Mouse (Mus musculus): ENCODE measurements around the gene Cd47. TPM values are rescaled to one million over a fixed set of nuclear protein-coding genes. Genes with fewer than 3 reads are reported as not detected.

Cd47 gene
- polyA plus RNA-seq, 1 experiment = 79.4 TPM

GRCm38 (mm10) chr16:49858161-49858906, 58.0 kb downstream of the Cd47 start:
- TF ChIP-seq POLR2A (IDR thresholded peaks at IDR 0.05; ENCODE audit: insufficient read length, low read depth) (no peak), CEBPB (IDR thresholded peaks at IDR 0.05; ENCODE audit: insufficient read depth, poor library complexity, severe bottlenecking) (no peak), SRF (IDR thresholded peaks at IDR 0.05; ENCODE audit: control insufficient read depth, insufficient read length, low read depth) (no peak), POLR2AphosphoS2 (IDR thresholded peaks at IDR 0.05; ENCODE audit: insufficient read length, low read depth) (no peak), TCF3 (IDR thresholded peaks at IDR 0.05; ENCODE audit: insufficient read length, low read depth) (no peak), REST (IDR thresholded peaks at IDR 0.05; ENCODE audit: insufficient read depth, insufficient read length) (no peak), MYOD1 (IDR thresholded peaks at IDR 0.05; ENCODE audit: control insufficient read depth in 1 of 3, insufficient read length in 2 of 3, low read depth in 2 of 3) (no peak), TCF12 (IDR thresholded peaks at IDR 0.05; ENCODE audit: insufficient read depth, poor library complexity, severe bottlenecking) (no peak), MYOG (IDR thresholded peaks at IDR 0.05; ENCODE audit: control insufficient read depth in 1 of 3, insufficient read depth in 1 of 3, insufficient read length in 2 of 3, low read depth in 2 of 3) (no peak), MAX (IDR thresholded peaks at IDR 0.05; ENCODE audit: low read depth) (no peak), E2F4 (IDR thresholded peaks at IDR 0.05; ENCODE audit: insufficient read depth) (no peak), USF1 (IDR thresholded peaks at IDR 0.05; ENCODE audit: low read depth) (no peak)
- H3K4me3 ChIP-seq = peak overlapping the region; percentile 63
- H3ac ChIP-seq (ENCODE audit: control insufficient read depth, insufficient read length) = no peak overlapping the region
- H3K79me2 ChIP-seq (ENCODE audit: control insufficient read depth, insufficient read depth) = peaks cover 72% of the 10 kb centered on the region
- peaks cover 9% of the 10 kb centered on the region for H3K36me3 ChIP-seq (ENCODE audit: control insufficient read depth, insufficient read depth)
- no peaks in the 10 kb centered on the region for H3K27me3 ChIP-seq (ENCODE audit: control insufficient read depth, insufficient read depth, insufficient read length)
- H3K4me2 ChIP-seq (ENCODE audit: low read depth) = peak overlapping the region; percentile 90

GRCm38 (mm10) chr16:49858907-49859853, 58.8 kb downstream of the Cd47 start:
- Histone ChIP-seq H3K4me3 (peak overlapping the region; percentile 63), H3K4me2 (ENCODE audit: low read depth) (peak overlapping the region; percentile 90)
- TF ChIP-seq CEBPB (IDR thresholded peaks at IDR 0.05; ENCODE audit: insufficient read depth, poor library complexity, severe bottlenecking) (peak; percentile 98), TCF12 (IDR thresholded peaks at IDR 0.05; ENCODE audit: insufficient read depth, poor library complexity, severe bottlenecking) (no peak)

DNA sequence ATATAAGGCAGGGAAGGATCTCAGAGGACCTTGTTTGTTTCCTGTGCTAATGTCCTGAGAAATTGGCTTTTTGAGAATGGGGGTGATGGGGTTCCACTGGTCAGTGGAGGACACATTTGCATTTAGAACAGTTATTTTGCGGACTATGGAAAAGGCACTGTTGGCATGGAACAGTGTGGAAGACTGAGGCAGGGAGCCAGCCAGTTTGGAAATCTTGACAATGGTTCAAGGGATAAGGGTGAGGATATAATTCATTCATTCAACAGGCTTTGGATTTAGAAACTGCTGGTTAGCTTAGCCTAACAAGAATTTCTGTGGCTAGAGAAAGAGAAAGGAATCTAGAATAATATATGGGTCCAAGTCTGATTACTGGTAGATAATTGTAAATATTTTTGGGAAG, 61.7 kb downstream of the Cd47 start:
- no peak overlapping the region for H3ac ChIP-seq (ENCODE audit: control insufficient read depth, insufficient read length)
- no peak overlapping the region for H3K4me3 ChIP-seq
- H3K36me3 ChIP-seq (ENCODE audit: control insufficient read depth, insufficient read depth) = peaks cover 12% of the 10 kb centered on the region
- TF ChIP-seq REST (IDR thresholded peaks at IDR 0.05; ENCODE audit: insufficient read depth, insufficient read length) = no peak
- TF ChIP-seq TCF3 (IDR thresholded peaks at IDR 0.05; ENCODE audit: insufficient read length, low read depth) = no peak
- TF ChIP-seq MYOD1 (IDR thresholded peaks at IDR 0.05; ENCODE audit: control insufficient read depth in 1 of 3, insufficient read length in 2 of 3, low read depth in 2 of 3) = no peak
- TF ChIP-seq E2F4 (IDR thresholded peaks at IDR 0.05; ENCODE audit: insufficient read depth) = no peak
- no peak for TF ChIP-seq CEBPB (IDR thresholded peaks at IDR 0.05; ENCODE audit: insufficient read depth, poor library complexity, severe bottlenecking)
- TF ChIP-seq SRF (IDR thresholded peaks at IDR 0.05; ENCODE audit: control insufficient read depth, insufficient read length, low read depth) = no peak
- no peak for TF ChIP-seq MAX (IDR thresholded peaks at IDR 0.05; ENCODE audit: low read depth)
- no peak for TF ChIP-seq POLR2A (IDR thresholded peaks at IDR 0.05; ENCODE audit: insufficient read length, low read depth)
- no peak for TF ChIP-seq USF1 (IDR thresholded peaks at IDR 0.05; ENCODE audit: low read depth)
- no peak for TF ChIP-seq MYOG (IDR thresholded peaks at IDR 0.05; ENCODE audit: control insufficient read depth in 1 of 3, insufficient read depth in 1 of 3, insufficient read length in 2 of 3, low read depth in 2 of 3)
- no peak for TF ChIP-seq POLR2AphosphoS2 (IDR thresholded peaks at IDR 0.05; ENCODE audit: insufficient read length, low read depth)
- TF ChIP-seq TCF12 (IDR thresholded peaks at IDR 0.05; ENCODE audit: insufficient read depth, poor library complexity, severe bottlenecking) = no peak
- H3K79me2 ChIP-seq (ENCODE audit: control insufficient read depth, insufficient read depth) = peaks cover 96% of the 10 kb centered on the region
- H3K4me2 ChIP-seq (ENCODE audit: low read depth) = no peak overlapping the region
- no peaks in the 10 kb centered on the region for H3K27me3 ChIP-seq (ENCODE audit: control insufficient read depth, insufficient read depth, insufficient read length)

More at GRCm38 (mm10) chr16:49858907-49859853, 58.8 kb downstream of the Cd47 start:
- Histone ChIP-seq H3K36me3 (ENCODE audit: control insufficient read depth, insufficient read depth) (peaks cover 9% of the 10 kb centered on the region), H3K27me3 (ENCODE audit: control insufficient read depth, insufficient read depth, insufficient read length) (no peaks in the 10 kb centered on the region), H3ac (ENCODE audit: control insufficient read depth, insufficient read length) (no peak overlapping the region), H3K79me2 (ENCODE audit: control insufficient read depth, insufficient read depth) (peaks cover 81% of the 10 kb centered on the region)

- Histone ChIP-seq H3K79me2 (ENCODE audit: control insufficient read depth, insufficient read depth) (peaks cover 86% of the 10 kb centered on the region), H3K4me3 (no peak overlapping the region), H3ac (ENCODE audit: control insufficient read depth, insufficient read length) (no peak overlapping the region), H3K27me3 (ENCODE audit: control insufficient read depth, insufficient read depth, insufficient read length) (no peaks in the 10 kb centered on the region), H3K36me3 (ENCODE audit: control insufficient read depth, insufficient read depth) (peaks cover 16% of the 10 kb centered on the region), H3K4me2 (ENCODE audit: low read depth) (no peak overlapping the region)
- TF ChIP-seq POLR2A (IDR thresholded peaks at IDR 0.05; ENCODE audit: insufficient read length, low read depth) = no peak
- no peak for TF ChIP-seq TCF3 (IDR thresholded peaks at IDR 0.05; ENCODE audit: insufficient read length, low read depth)
- no peak for TF ChIP-seq MYOG (IDR thresholded peaks at IDR 0.05; ENCODE audit: control insufficient read depth in 1 of 3, insufficient read depth in 1 of 3, insufficient read length in 2 of 3, low read depth in 2 of 3)
- no peak for TF ChIP-seq REST (IDR thresholded peaks at IDR 0.05; ENCODE audit: insufficient read depth, insufficient read length)
- no peak for TF ChIP-seq TCF12 (IDR thresholded peaks at IDR 0.05; ENCODE audit: insufficient read depth, poor library complexity, severe bottlenecking)
- no peak for TF ChIP-seq MAX (IDR thresholded peaks at IDR 0.05; ENCODE audit: low read depth)
- TF ChIP-seq POLR2AphosphoS2 (IDR thresholded peaks at IDR 0.05; ENCODE audit: insufficient read length, low read depth) = no peak
- TF ChIP-seq CEBPB (IDR thresholded peaks at IDR 0.05; ENCODE audit: insufficient read depth, poor library complexity, severe bottlenecking) = no peak
- TF ChIP-seq SRF (IDR thresholded peaks at IDR 0.05; ENCODE audit: control insufficient read depth, insufficient read length, low read depth) = no peak
- no peak for TF ChIP-seq E2F4 (IDR thresholded peaks at IDR 0.05; ENCODE audit: insufficient read depth)
- TF ChIP-seq MYOD1 (IDR thresholded peaks at IDR 0.05; ENCODE audit: control insufficient read depth in 1 of 3, insufficient read length in 2 of 3, low read depth in 2 of 3) = no peak
- TF ChIP-seq USF1 (IDR thresholded peaks at IDR 0.05; ENCODE audit: low read depth) = no peak
Measured at GRCm38 (mm10) chr16:49866617-49867016, 66.3 kb downstream of the Cd47 start.

Data from myocyte (in vitro differentiated cells).